Mouse (Mus musculus) inflammation-experienced regulatory T-cells (primary cell): ENCODE results near the gene Plekhh2. TPM values are rescaled to one million over a fixed set of nuclear protein-coding genes. Genes with fewer than 3 reads are reported as not detected.

ENCODE experiments used
- polyA plus RNA-seq, 2 experiments: library from polyadenylated mRNA; unstranded; fragments of 100-300 nt; shearing (Covaris generic); gene quantifications; one replicate each; pipeline ENCODE4 v1.2.1; 2017

Gene Plekhh2
- polyA plus RNA-seq: 1 to 10 TPM in 1 of 2 experiments, under 1 TPM in 1; 0.12 to 1.7 TPM

DNA sequence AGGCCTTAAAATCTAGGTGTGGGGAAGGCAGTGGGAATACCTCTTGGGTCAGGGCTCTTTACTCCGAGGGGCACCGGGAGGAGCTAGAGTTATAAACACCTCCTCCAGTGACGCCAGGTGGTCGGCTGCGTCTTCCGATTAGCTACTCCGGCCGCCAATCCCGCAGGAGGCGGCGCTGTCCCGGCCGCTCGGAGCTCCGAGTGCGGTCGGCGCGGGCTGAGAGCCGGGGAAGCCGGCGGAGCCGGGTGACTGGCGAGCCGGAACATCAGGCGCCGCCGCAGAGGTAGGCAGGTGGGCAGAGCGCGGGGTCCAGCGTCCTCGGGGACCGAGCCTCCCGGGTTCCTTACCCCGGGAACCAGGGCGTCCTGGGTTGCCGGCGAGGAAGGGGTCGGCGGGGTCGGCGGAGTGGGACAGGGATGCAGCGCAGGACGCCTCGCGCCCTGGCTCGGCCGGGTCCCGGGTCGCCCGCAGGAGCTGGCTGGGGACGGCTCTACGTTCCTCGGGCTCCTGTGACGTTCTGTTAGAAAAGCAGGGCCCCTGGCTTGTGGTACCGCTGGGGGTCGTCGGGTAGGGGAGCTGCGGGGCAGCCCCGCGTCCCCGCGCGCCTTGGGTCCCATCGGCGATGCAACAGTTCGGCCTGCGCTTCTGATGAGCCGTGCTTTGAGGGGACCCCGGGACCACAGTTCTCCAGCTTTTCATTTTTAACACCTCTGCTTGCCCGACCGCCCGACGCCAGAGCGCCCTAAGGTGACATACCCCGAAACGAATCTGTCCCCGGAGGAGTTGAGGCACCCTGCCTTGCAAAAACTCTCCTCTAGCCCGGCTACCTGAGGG lies at the start of gene Plekhh2:
TSS of gene Plekhh2 (plus strand) at position 214 of the 834 bp plus-strand sequence.

DNA sequence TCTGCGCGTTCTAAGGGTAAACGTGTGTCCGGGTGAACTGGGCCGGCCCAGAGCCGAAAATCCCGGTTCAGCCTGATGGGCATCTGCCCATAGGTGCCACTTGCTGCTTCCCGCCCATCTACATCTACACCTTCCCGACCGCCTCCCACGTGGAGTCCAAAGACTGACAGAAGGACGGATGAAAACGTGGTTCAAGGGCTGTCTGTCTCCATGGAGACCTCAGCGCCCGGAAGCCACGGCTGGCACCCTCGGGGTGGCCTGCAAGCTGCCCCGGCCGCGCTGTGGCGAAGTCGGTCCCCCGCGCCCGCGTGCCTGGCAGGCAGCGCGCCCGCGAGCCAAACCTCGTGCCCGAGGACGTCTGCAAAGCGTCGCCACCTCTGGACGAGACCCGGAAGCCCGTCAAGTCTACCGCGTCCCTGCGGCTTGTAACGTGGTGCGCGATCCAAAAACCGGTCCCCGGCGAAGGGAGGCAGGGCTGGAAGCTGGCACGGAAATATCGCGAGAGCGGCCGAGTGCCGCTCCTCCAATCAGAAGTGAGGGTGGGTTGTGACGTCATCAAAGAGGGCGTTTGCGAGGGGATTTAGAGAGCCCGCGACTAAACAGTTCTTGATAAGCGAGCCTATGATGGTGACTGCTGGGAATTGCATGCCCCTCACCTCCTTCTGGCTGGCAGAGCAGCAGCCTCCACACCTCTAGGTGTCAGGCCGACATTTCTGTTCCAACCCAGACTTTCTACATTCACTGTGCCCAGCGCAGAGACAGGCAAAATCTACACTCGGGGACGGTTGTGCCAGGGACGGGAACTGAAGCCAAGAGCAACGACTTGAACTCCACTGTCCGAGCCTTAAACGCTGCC lies 45.7 kb upstream of the Plekhh2 start, which contains the start of gene Thada:
TSS of gene Thada (minus strand) at position 453 of the 856 bp plus-strand sequence.

DNA sequence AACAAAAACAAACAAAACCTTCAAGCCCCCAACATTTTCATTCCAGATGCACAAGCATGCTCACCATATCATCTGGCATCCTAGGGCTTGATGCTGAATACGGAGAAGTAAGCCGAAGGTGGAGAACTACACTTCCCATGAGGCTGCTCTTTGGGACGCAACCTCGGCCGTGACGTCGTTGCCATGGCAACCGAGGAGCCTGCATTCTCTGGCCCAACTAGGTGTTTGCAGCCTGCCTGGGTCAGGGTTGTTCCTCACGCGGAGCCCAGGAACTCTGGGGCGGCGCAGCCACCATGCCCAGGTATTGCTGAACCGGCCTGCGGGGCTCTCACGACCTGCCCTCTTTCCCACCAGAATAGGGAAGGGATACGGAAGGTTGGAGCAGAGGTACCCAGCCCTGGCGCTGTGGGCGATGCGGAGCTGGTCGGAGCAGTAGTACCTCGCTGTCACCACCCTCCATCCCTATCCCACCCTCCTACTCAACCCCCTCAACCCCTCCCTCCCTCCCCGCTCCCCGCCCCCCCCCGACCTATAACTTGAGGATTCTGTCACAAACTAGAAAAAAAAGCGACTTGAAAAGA lies 114.7 kb downstream of the Plekhh2 start, which contains the start of gene Dync2li1:
TSS of gene Dync2li1 (plus strand) at position 221 of the 581 bp plus-strand sequence.

Other genes with a start within 250 kb of the Plekhh2 start
- 100 to 1,000 TPM in 1 of 2 experiments, 10 to 100 TPM in 1; 66.8 to 117 TPM for gene Thada, start 45.7 kb upstream of the Plekhh2 start, polyA plus RNA-seq
- gene Dync2li1, start 114.6 kb downstream of the Plekhh2 start, polyA plus RNA-seq: 1 to 10 TPM in 1 of 2 experiments, not detected in 1; 3.7 TPM
- gene Abcg8, start 164.4 kb downstream of the Plekhh2 start, polyA plus RNA-seq: not detected
- gene Abcg5, start 171.1 kb downstream of the Plekhh2 start, polyA plus RNA-seq: 1 to 10 TPM in 1 of 2 experiments, under 1 TPM in 1; 0.76 to 1.5 TPM